Mouse (Mus musculus): Measurements from ENCODE around the gene Chd3.
A peak's percentile ranks its signal among the peaks of the same experiment; 100 is the strongest.

The Chd3 gene

DNA sequence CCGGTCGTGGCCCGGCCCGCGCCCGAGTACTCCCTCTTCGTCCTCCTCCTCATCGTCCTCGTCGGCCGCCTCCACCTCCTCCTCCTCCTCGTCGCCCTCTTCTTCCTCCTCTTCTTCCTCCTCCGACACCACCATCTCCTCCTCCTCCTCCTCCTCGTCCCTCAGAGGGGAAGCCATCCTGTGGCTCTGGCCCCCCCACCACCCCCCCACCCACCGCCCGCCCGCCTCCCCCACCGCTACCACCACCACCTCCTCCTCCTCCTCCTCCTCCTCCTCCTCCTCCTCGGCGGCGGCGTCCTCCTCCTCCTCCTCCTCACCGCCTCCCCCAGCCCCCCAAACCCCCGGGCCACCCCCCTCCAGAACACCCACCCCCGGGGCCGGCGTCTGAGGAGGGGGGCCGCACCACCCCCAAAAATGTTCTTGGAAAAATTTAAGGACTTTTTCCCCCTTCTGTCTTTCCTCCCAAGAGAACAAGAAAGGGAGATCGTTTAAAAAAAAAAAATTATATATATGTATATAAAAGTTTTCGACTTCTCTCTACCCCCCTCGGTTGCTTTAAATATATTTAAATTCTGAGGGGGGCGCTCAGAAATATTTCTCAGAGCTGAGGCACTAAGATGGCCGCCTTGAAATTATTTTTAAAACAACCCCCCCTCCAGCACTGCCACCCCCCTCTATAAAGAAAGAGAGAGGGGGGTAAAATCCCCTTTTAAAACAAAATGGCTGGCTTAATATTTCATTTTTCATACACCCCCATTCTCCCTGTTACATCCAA is at the start of gene Chd3:
Gene Chd3 (minus strand): TSS at position 192 of the 775 bp plus-strand sequence.
- DNase-seq (ENCODE audit: low read depth, low spot score): no peak

DNA sequence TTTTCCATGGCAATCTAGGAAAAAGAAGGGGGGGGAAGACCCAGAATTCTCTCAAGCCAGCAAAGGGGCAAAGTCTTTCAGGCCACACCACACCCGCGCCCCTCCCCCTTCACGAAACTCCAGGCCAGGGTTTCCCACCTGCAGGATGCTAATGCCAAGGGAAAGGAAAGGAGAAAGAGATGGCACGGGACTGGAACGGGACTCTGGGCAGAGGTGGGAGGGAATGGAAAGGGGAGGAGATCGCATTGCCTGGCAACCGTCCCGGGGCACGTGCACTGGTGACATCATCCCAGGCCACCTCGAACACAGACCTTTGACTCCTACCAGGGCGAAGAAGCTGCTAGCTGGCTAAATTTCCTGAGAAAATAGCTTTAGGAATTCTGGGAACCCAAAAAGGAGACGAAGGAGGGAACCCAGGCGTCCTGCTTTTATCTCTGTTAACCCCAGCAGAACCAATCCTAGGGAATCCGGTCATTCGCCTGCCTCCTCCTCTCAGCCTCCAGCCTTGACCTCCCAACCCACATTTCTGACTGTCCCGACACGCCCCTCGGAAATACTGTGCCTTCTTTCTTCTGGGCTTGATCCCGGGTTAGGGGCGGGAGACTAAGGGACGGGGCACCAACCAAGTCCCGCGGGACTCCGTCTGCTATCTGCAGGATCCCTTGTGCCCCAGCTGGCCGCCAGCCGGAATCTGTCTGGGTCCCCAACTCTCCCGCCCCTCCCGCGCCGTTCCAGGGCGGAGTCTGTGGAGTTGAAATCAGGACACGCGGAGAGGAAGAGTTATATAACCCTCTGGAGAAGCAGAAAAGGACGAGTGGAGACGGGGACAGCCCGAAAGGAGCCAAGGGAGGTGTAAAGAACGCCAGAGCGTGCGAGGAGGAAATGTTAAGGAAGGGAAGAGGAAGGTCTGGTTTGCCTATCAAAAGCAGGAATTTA is 48.5 kb upstream of the Chd3 start:
- no peak for DNase-seq (ENCODE audit: low read depth, low spot score)

DNA sequence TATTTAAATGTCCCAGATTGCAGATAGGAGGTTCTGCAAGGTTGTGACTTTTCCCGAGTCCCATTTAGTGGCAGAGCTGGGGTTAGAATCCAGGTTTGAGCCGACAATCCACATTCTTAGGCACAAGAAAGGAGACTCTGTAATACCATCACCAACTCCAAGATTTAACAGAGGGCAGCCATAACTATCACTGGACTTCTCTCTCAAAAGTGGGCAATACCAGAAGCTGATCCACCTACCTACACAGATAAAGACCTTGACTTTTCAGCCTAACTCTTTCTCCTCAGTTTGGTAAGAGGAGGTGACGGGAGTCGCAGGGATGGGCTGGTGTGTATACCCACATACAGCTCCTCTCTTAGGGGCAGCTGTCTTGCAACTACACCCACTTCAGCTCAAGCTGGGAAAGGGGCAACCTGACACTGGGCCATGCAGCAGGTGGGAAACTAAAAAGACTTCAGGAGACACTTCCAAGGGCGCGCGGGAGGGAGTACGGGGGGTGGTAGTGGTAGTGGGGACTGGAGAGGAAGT is 47.8 kb upstream of the Chd3 start:
- no peak for DNase-seq (ENCODE audit: low read depth, low spot score)

GRCm38 (mm10) chr11:69416509-69416908 is 47.3 kb upstream of the Chd3 start:
- DNase-seq (ENCODE audit: low read depth, low spot score): no peak

- DNase-seq (ENCODE audit: low read depth, low spot score): no peak
These were observed 46.7 kb upstream of the Chd3 start for GRCm38 (mm10) chr11:69415668-69416451.

DNA sequence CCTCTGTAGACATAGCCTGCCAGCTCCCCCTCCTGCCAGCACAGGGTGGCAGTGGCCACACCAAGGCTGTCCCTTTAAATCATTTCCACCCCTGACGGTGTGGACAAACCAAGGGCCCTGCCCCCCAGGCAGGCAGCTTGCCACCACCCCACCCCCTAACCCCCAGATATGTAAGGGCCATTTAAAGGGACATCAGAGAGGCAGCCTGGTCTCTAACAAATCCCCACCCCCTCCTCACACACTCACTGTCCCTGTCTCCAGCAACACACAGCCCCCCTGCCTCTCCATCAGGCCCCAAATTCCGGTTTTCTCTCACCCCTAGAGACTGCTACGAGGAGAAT is 46.1 kb upstream of the Chd3 start:
- DNase-seq (ENCODE audit: low read depth, low spot score): no peak

DNA sequence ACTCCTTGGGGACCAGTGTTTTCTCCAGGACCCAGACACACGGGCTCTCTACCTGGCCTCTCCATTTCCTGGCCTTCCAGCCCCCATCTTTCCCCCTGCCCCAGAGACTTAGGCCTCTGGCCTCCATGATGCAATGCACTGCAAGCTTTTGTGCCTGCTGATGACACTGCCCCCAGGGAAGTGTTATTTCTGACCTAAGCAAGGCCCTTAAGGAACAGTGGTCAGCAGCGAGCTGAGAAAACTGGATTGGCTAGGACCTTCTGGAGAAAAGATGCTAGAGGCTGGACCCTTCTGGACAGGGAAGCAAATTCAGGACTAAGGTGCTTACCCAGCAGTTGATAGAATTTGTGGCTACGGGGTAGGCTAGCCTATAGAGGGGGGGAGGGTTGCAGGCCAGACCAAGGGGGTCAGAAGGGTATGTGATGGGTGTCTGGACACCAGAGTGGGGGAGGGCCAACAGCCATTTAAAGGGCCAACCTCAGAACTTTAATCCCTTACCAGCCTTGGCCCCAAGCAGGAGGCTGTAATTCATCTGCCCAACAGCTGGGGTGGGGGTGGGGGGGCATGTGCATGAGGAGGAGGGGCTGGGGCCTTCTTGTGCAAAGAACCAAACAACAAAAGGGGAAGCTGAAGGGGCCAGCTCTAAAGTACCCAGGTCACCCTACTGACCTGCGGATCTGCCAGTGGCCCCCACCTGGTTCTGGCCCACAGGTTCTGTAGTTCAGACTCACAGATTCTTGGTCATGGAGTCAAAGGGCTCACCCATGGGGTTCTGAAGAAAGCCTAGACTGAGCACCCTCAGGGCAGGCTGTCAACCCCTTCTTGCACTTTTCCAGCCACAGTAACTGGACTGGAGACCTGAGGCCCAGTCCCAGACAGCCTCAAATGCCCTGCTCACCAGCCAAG is 45.5 kb upstream of the Chd3 start:
- DNase-seq (ENCODE audit: low read depth, low spot score): no peak

GRCm38 (mm10) chr11:69413221-69414181 is 44.3 kb upstream of the Chd3 start, which contains the start of gene Kdm6b:
Kdm6b (minus strand) TSS chr11:69413675.
- no peak for DNase-seq (ENCODE audit: low read depth, low spot score)

DNA sequence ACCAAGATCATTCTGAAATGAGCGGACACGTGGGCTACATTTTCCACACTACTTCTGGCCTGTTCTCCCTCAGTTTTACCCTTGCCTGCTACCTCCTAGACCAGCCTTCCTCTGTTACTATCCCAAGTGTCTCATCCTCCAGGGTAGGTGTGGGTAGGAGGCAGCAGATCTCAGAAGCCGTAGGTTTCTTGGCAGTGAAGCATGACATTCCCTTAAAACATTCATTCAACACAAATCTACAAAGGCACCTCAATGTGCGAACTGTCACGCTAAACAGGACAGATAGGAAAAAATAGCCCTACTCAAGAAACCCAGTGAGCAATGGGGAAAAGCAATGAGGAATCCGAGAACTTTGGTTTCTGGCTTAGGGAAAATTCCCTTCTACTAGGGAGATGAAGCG is 43.3 kb upstream of the Chd3 start:
- no peak for DNase-seq (ENCODE audit: low read depth, low spot score)

DNA sequence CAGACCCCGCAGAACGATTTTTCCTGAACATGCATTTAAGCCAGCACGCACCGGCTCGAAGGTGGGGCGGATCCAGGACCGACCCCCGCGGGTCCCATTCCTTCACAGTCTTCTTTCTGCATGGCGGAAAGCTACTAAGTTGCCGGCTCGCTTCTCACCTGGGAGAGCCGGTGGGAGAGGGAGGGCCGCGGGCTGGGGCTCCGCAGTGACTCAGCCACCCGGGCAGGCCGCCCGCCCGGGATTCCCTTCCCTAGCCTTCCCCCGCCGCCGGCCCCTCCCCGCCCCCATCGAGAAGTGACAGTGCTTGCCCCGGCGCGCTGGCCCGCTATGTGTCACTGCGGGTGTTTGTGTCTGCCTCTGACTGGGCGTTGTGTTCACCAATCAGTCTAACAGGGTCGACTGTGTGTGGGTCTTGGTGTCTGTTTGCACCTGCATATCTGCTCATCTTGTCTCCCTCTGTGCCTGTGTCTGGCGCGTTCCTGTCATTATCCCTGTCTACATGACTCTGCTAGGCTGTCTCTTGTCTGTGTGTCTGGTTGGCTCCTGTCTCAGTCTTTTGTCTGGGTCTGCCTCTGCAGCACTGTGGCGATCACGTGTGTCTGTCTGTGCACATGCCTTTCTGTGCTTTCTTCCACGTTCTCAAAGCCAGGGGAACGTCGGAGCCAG is 42.5 kb upstream of the Chd3 start:
- no peak for DNase-seq (ENCODE audit: low read depth, low spot score)

DNA sequence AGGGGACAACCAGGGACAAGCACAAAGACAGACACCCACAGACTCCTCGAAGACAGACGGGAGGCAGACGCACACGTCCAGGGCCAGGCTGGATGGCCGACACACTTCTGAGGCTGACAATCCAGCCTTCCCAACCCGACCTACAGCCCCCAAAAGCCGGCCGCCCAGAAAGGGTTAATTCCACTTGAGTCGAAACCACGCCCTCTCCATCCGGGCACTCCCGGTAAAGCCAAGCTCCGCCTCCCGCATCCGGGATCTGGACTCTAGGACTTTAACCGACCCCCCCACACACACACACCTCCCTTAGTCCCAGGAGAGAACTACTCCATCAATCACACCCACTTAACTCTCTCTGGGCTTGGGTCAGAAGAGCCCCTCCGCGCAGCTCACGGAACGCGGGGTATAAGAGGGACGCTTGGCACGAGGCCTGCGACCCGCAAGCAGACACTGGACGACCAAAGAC is 41.9 kb upstream of the Chd3 start:
- DNase-seq (ENCODE audit: low read depth, low spot score): peak; percentile 84

GRCm38 (mm10) chr11:69410310-69411072 is 41.3 kb upstream of the Chd3 start:
- DNase-seq (ENCODE audit: low read depth, low spot score): no peak

DNA sequence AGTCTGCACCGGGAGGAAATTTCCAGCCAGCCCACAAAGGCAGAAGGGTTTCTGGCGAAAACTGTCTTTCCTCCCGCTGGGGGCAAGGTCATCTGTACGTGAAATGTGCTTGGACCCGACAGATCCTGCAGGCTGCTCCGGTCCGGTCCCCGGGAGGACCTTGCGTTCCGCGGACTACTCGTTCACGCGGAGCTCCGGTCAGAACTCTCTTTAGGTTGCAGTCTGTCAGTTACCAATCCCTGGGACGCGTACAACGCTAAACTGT is 40.8 kb upstream of the Chd3 start:
- no peak for DNase-seq (ENCODE audit: low read depth, low spot score)

DNA sequence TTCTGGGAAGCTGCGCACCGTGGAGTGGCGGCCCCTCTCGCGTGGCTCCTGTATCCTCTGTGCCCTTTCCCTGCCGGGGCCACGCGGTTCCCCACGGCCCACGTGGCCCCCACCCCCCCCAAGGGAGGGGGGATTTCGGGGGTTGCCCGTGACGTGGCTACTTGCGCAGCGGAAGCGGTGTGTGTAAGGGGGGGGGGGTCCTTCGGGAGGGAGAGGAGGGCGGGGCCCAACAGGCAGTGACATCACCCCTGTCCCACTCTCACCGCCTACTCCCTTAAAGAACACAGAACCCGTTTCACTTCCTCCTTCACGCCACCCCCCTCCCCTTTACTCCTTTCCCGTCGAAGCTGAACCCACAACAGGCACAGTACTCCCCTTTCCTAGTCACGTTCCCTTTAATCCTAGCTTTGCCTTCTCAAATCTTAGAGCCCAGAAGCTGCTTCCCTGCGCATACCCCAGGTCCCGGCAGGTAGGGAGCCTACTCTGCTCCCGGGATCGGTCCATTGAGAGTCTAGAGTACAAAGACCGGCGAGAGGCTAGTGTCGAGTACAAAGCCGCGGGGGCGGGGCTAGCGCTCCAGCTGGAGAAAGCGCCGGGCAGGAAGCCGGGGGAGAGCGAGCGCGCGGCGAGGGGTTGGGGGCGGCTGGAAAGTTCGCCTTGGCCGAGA is 40.3 kb upstream of the Chd3 start:
- DNase-seq (ENCODE audit: low read depth, low spot score): peak; percentile 62

- DNase-seq (ENCODE audit: low read depth, low spot score): peak; percentile 84
These were observed 39.6 kb upstream of the Chd3 start for GRCm38 (mm10) chr11:69408541-69409377.

- DNase-seq (ENCODE audit: low read depth, low spot score): no peak
These were observed 38.5 kb upstream of the Chd3 start for GRCm38 (mm10) chr11:69407724-69408004.
